Mouse (Mus musculus) v-Abl transformed pro-B cells (cell line): ENCODE measurements around the gene Nfkbia.

Experiments used
- in situ Hi-C, 2 experiments: fragments of 400-800 bp; cut with MboI; formaldehyde crosslinking; loops; one replicate each; pipeline ENCODE4 v1.15.1; 2025; ENCODE audit not compliant: unreplicated experiment in 2 of 2

Gene Nfkbia

DNA sequence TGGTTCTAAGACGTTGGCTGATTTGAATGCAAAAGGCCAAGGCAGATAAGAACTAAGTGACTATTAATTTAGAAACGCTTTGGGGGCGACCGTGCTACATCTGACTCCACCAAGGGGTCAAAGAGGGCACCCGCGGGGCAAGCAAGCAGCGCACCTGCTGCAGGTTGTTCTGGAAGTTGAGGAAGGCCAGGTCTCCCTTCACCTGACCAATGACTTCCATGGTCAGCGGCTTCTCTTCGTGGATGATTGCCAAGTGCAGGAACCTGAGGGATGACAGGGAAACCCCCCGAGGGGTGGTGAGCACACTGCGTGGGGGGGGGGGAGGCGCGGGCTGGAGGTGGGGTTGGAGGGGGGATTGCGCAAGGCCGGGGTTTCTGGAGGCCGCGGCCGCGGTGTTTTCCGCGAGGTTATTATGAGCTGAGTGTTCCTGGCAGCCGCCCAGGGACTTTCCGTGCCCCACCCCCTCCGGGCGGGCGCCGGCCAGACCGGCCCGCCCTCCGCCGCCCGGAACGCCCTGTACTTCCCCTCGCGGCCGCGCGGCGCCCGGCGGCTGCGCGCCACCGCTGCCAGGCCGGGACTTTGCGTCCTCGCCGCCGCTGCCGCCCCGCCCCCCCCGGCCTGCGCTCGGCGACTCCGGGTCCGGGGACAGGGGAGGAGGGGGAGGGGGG, 797 bp downstream of the Nfkbia start:
- in situ Hi-C loops = loop anchor here (5.0 kb wide), 2 partner anchors 34 to 104 kb away; no protein-coding TSS in a partner anchor

GRCm38 (mm10) chr12:55490722-55491449, 1.6 kb downstream of the Nfkbia start:
- in situ Hi-C loops = loop anchor here (5.0 kb wide), 2 partner anchors 34 to 104 kb away; no protein-coding TSS in a partner anchor

GRCm38 (mm10) chr12:55489986-55490721, 2.3 kb downstream of the Nfkbia start:
- in situ Hi-C loops = loop anchor here (5.0 to 10.0 kb wide), 3 partner anchors 33 to 103 kb away; no protein-coding TSS in a partner anchor

GRCm38 (mm10) chr12:55488661-55489447, 3.6 kb downstream of the Nfkbia start:
- in situ Hi-C loops = loop anchor here in 1 of 2 experiments (10.0 kb wide), 1 partner anchor 54 kb away; no protein-coding TSS in a partner anchor

DNA sequence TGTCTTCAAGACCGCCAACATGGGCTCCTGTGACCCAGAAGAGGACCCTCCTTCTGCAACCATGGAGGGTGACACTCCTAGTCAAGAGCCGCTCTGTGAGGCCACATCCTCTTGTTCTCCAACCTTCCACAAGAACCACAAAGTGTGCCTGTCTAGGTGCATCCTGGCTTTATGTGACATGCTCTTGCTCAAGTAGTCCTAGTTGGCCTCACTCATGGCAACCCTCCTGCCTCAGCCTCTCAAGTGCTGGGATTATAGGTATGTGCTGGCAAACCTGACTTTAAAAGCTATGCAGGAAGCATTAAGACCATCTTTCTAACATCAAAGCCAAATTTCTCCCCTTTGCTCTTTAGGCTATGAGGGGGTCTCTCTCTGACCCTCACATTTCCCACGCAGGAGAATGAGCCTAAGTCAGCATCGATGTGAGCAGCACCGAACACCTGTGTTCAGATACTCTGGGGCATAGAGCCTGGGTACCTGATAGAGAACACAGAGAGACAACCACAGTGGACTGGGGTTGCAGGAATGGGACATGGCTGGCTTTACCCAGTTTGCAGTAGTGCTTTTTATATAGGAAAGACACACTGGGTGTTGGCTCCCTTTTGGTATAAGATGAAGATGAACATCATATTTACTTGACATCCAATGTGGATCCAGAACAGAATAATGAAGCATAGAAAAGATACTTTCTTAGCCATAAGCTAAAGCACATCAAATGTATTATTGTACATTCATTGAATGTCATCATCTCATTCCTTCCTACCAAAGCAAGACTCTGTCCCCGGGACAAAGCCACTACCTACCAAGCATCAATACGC, 4.4 kb downstream of the Nfkbia start:
- in situ Hi-C loops = loop anchor here in 1 of 2 experiments (10.0 kb wide), 1 partner anchor 53 kb away; no protein-coding TSS in a partner anchor

GRCm38 (mm10) chr12:55486923-55487674, 5.3 kb downstream of the Nfkbia start:
- in situ Hi-C loops = loop anchor here in 1 of 2 experiments (10.0 kb wide), 1 partner anchor 52 kb away; no protein-coding TSS in a partner anchor

DNA sequence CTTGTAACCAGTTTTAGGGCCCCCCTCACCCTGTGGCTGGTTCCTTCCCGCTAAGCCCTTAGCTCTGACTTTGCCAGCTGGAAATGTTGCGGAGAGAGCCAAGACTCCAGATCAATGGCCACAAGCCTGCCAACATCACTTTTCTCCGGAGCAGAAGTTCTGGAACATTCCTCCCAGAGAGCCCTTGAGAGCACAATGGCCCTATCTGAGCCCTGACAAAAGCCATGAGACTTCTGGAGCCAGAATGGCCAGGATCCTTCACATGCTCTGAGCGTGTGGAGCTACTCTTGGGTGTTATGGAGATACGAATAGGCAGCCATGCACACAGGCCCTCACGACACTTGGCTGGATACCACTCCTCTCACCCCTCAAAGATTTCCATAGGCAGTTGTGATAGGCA, 7.6 kb downstream of the Nfkbia start:
- in situ Hi-C loops = loop anchor here in 1 of 2 experiments (10.0 kb wide), 1 partner anchor 50 kb away; no protein-coding TSS in a partner anchor

DNA sequence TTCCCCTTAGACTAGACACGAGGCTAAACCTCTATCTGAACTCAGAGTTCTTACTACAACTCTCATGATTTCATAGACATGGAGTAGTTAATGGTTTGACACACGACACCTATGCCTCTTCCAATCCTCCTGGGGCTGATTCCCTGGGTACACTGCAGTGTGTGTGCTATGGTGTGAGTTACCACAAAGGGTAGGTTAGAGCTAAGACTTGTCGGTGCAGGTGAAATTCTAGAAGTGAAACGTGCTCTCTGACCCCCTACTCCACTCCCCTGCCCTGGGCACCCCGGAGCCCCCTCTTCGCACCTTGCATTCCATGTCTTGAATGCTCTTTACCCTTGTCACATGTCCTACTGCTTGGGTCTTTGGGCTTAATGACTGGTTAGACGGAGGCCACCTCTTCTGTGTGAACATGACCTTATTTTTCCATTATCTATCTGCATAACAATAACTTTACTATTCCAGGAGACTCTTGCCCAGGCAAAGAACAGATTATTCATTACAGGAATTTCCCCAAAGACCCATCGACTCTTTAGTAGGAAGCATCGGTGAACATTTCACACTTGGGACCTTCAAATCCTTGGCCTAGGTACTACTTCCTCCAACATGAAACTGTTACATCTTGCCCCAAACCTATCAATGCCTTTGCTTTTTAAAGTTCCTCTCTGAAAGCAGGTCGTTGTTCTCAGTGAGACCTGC, 8.2 kb downstream of the Nfkbia start:
- in situ Hi-C loops = loop anchor here in 1 of 2 experiments (10.0 kb wide), 1 partner anchor 49 kb away; no protein-coding TSS in a partner anchor

DNA sequence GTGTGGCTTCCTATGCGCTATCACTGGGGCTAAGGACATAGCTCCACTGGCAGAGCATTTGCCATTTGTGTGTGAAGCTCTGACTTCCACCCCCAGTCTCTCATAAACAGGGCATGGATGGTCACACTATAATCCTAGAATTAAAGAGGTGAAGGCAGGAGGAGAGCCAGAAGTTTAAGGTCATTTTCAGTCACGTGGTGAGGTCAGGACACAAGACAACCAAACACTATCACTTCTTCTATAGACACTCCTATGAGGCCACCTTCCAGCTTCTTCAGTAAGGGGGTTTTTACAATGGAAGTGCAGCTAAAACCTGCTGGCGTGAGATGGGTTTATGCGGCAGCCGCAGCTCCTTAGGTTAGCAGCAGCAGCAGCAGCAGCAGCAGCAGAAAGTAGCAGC, 8.9 kb downstream of the Nfkbia start:
- in situ Hi-C loops = loop anchor here in 1 of 2 experiments (10.0 kb wide), 1 partner anchor 49 kb away; no protein-coding TSS in a partner anchor

GRCm38 (mm10) chr12:55482732-55483131, 9.7 kb downstream of the Nfkbia start:
- in situ Hi-C loops = loop anchor here in 1 of 2 experiments (10.0 kb wide), 1 partner anchor 48 kb away; no protein-coding TSS in a partner anchor

- in situ Hi-C loops = loop anchor here in 1 of 2 experiments (10.0 kb wide), 1 partner anchor 47 kb away; no protein-coding TSS in a partner anchor
Observed at GRCm38 (mm10) chr12:55481739-55482138, 10.7 kb downstream of the Nfkbia start.

DNA sequence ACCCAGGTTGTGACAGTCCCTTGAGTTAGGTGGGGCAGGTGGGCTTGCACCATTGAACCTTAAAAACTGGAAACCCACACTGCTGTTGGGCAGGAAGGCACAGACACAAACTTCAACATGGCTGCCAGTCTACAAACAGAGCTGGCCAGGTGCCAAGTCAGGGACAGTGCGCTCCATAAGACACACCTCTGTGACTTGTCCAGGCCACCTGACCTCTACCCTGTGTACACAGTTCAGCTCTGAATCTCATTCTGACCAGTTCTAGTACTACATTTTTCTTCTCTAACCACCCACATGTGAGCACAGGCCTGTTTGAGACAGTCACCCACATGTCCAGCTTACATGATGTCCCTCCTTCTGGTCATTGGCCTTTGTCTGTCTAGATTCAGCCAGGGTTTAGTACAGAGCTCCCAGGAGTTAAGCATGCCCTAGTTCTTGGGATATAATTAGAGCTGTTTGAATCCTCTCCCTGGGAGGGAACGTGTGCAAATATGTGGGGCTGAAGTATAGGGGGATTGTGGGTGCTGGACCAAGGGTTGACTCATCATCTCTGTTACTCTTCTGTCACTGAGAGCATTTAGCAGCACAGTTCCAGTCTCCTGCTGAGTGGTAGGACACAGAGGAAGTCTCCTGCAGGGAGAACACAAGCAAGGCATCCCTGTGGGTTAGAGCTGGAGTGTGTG, 11.8 kb downstream of the Nfkbia start:
- in situ Hi-C loops = loop anchor here in 1 of 2 experiments (10.0 kb wide), 1 partner anchor 46 kb away; no protein-coding TSS in a partner anchor

DNA sequence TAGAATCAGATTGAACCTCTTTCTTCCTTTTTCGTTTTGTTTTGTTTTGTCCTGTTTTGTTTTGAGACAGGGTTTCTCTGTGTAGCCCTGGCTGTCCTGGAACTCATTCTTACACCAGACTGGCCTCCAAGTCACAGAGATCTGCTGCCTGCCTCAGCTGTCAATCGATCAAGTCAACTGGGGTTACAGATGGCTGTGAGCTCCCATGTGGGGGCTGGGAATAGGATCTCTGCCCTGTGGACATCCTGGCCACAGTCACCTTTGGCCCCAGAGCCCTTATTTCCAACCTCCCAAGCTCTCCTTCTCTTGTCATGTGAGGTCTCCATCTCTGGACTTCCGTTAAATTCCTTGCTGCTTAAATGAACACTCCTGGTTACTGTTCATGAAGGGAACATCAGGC, 13.5 kb downstream of the Nfkbia start:
- in situ Hi-C loops = no loop called here

DNA sequence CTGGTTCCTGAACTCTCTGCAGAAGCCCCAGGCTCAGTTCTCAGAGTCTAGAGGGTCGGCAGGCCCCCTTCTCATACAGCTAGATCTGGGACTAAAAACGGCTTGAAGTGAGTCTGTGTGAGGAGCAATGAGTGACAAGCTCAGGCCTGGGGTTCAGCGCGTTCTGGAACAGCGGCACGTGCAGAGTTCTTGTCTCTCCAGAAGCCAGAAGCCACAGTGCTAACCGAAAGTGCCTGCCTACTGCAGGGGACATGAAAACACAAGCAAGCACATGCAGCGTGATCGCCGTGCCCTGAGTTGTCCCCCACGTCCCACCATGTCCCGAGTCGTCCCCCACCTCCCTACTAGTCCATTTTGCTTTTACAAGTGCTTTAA, 18.3 kb downstream of the Nfkbia start:
- in situ Hi-C loops = no loop called here

GRCm38 (mm10) chr12:55473250-55474208, 18.9 kb downstream of the Nfkbia start:
- in situ Hi-C loops = no loop called here

DNA sequence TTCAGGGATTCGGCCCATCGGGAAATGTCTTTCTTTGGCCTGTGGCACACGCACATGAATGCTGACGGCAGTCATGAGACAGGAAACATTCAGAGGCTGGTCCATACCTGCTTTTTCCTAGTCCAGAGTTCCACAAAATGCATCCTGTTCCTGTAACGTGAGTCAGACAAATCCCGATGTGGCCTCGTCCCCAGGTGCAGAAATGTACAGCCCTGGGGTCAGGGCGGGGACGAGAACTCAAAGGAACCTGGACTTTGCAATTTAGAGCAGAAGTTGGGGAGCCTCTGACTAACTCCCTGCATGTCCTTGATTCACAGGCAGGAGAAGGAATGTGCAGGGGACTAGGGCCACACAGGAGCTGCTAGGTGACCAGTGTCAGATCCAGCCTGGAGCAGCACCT, 21.1 kb downstream of the Nfkbia start:
- in situ Hi-C loops = no loop called here
